Mouse (Mus musculus) kidney, postnatal 36 days (tissue): ENCODE data around the gene Pdcd6.

Source experiments
- DNase-seq, 2 experiments: peaks; one replicate each; pipeline ENCODE4 v3.0.0; 2021 to 2022; ENCODE audit warnings: mixed read lengths in 2 of 2

The Pdcd6 gene

DNA sequence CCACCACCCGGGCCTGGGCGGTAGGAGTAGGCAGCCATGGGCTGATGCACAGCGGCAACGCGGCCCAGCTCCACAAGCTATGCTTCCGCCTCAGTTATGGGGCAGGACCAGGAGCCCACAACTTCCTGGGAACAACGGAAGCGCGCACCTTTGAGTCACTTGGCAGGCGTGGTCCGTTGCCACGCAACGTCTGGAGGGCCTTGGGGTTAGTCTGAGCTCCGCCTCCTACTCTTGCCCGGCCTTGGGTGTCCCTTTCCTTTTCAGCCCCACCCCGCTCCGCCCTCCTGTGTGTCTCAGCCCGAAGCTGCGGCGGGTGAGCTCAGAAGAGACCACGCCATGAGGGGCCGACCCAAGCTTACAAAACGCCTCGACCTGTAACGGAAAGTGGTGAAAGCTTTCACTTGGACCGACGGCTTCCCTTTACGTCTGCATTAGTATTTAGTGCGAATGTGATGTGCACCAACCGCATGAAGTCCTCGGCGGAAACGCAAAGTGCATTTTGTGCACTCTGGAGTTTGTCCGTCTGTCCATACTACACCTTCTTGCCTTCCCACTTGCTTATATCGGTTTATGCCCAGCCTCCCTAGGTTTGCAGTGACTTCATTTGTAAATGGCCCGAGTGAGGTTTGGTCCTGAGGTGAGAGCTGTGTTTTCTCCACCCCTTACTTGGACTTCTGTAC, at the start of gene Pdcd6:
Gene Pdcd6 (minus strand): TSS at position 411 of the 680 bp plus-strand sequence.
- peak; percentile 96 to 98 for DNase-seq

GRCm38 (mm10) chr13:74363859-74364235, 46.5 kb upstream of the Pdcd6 start, which contains the start of gene Lrrc14b:
Lrrc14b (minus strand) TSS chr13:74364005.
- peak; percentile 54 to 55 for DNase-seq

DNA sequence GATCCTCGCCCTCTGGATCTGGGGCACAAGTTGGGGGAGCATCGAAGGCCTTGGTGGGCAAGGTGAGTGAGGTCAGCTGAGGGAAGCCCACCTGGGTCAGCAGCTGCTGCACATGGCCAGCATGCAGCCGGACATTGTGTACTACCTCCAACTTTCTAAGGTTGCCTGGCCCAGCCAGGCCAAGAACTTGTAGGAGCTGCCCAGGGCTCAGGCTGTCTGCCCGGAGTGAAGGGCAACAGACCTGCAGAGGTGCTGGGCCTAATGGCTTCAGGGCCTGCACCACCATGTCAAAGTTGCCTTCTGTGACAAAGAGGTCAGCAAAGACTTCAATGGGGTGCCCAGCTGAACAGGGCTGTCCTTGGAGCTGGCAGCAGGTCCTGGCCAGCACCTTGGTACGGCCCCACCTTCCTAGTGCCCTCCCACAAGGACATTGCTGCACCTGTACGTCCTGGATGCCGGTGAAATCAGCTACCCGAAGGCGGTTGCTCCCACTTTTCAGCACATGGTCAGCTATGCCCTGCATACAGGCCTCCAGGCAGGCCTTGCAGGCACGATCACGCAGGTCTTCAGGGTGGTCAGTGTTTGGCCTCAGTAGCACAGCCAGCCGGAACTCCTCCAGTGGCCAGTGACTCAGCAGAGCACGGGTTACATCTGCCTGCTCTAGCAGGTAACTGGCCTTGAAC, 45.9 kb upstream of the Pdcd6 start:
- peak; percentile 20 to 30 for DNase-seq

GRCm38 (mm10) chr13:74362218-74362617, 44.8 kb upstream of the Pdcd6 start:
- no peak for DNase-seq

- no peak for DNase-seq
Measured at GRCm38 (mm10) chr13:74356491-74356890, 39.1 kb upstream of the Pdcd6 start.

DNA sequence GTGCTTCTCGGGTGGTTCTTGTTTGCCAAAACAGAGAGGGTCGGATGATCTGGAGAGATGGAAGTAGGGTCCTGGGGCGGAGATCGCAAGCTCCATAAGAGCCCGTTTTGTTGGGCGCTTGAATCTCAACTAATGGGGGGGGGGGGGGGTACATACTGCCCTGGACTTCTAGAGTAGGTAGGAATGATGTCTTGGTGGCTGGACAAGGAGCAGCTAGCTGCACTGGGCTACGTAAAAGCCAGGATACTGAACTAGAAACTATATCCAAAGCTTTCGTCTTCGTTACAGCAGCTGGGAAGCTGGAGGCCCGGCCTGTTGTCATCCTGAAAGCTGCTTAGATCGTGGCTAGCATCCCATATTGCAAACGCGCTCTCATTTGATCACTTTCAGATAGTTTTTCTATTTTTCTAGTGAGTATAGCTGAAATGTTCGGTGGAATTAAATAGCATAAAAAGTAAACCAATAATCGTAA, 33.1 kb upstream of the Pdcd6 start:
- DNase-seq: no peak

DNA sequence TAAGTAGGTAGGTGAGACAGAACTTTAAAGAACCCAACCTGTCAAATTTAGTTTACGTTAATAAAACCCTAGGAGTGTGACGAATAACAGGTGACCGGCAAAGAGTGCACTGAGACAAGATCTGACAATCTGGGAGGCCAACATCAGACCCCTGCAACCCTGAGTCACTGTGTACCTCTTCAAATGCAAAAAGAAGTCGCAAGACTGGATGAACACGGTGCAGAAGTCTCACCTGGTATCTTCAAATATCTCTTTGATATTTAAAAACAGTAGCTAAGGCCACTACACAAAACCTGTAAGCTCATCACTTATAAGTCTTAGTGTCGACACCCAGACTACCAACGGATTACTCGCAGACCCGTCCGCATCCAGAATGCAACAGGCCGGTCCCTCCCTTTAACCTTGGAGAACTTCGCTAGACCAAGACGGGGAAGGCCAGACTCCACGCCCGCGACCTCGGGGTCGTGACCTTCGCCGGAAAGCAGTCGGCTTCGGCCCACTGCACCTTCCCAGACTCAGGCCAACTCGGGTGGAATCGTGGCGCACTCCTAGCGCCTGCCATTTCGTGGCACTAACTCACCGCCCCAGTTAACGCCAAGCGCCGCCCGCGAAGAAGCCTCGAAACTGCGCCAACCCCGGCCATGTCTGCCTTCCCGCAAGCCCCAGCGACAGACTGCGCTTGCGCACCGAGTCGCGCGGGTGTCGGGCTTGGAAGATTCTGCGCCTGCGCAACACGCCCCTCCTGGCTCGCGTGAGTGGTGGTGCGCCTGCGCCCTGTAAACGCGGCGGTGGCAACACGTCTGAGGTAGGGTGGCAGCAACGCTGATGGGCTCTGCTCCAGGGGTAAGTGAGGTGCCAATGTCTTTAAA, 32.4 kb upstream of the Pdcd6 start, which contains the start of the genes Sdha and Ccdc127:
Gene Sdha (minus strand): TSS at position 715 of the 869 bp plus-strand sequence.
Gene Ccdc127 (plus strand): TSS at position 744 of the 869 bp plus-strand sequence.
- peak; percentile 95 to 98 for DNase-seq

DNA sequence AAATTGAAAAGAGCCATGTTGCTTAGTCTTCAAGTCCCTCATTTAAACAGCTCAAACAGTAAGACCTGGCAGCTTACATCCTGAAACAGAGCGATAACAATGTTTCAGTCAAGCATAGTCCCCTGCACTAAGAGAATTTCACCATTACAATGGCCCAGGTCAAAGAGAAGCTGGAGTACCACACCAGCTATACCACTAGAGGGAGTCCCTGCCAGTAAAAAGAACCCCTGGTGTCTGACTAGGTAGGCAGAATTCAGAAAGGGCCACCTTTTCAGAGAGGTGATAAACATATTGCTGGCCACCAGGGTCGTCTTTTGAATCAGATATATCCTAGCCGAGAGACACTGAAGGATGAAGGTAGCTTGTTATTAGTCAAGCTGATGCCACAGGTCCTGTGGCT, 23.7 kb upstream of the Pdcd6 start:
- peak; percentile 40 to 61 for DNase-seq

GRCm38 (mm10) chr13:74329321-74329720, 11.9 kb upstream of the Pdcd6 start:
- no peak for DNase-seq

- DNase-seq: peak; percentile 46 to 60
Measured at GRCm38 (mm10) chr13:74316789-74317169, 601 bp downstream of the Pdcd6 start.

GRCm38 (mm10) chr13:74316386-74316785, 994 bp downstream of the Pdcd6 start:
- DNase-seq: peak in 1 of 2 experiments; percentile 8

DNA sequence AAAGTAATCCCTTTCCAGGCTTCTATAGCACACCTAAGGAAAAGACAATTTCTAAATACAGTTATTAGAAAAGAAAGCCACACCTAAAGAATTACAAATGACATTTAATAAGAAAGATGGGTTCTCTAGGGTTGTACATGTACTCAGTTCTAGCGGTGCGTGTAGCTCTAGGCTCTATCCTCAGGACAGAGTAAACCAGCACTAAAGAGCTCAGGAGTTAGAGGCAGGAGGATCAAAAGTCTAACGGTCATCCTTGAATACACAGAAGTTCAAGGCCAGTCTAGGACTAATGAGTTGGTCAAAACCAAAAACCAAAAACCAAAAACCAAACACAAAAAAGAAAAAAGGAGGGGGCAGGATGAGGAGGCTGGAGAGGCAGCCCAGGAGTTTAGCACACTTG, 2.8 kb downstream of the Pdcd6 start:
- DNase-seq: no peak

- no peak for DNase-seq
Measured at GRCm38 (mm10) chr13:74305780-74306179, 11.6 kb downstream of the Pdcd6 start.

DNA sequence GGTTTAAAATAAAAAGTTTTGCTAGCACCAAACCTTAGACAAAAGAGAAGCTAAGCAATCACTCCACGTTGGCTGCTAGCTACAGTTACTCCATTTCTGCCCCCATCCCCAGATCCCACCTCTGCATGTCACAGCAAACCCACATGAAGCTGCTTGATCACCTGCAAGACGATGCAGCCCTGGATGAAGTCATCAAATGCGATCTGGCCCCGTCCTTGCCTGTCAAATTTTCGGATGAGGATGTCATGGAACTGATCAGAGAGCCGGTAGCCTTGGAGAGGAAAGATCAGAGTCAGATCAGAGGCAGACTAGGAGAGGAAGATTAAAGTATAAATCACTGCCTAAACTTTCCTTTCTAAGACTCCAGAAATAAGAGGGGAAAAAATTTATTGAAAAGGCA, 12.0 kb downstream of the Pdcd6 start:
- DNase-seq: no peak

DNA sequence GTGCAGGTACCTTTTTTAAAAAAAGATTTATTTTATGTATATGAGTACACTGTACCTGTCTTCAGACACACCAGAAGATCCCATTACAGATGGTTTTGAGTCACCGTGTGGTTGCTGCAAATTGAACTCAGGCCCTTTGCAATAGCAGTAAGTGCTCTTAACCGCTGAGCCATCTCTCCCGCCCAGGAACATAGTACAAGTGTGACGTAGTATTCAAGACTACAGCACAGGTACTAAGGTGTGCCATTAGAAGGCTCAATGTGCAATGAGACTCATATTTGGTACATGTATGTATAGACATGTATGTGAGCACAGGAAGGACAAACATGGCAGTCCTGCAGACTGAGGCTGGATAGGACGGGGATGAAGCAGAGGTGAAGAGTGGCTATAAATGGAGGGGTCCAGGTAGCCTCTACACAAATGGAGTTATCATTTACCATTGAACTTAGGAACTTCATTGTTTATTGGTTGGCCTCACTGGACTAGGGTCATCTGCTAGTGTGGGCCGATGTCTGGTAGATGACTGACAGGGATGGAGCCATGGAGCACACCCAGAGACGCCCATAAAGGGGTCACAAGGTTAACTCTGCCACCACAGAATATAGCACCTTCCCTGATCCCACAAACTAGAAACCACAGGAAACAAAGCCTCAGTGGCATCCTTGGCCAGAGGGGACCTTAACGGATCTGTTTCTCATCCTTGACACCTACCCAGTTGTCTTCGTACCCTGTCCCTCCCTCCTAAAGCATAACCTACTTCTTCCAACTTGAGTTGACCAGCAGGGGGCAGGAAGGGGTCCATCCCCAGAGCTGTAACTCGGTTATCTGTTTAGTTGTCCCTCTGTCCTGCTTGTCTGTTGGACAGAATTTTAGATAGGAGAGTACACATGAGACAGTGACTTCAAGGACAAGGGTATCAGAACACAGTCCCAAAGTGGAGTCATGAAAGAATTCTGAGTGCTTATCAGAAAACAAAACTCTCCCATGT, 15.0 kb downstream of the Pdcd6 start:
- peak in 1 of 2 experiments; percentile 20 for DNase-seq

GRCm38 (mm10) chr13:74301607-74301984, 15.8 kb downstream of the Pdcd6 start:
- no peak for DNase-seq

DNA sequence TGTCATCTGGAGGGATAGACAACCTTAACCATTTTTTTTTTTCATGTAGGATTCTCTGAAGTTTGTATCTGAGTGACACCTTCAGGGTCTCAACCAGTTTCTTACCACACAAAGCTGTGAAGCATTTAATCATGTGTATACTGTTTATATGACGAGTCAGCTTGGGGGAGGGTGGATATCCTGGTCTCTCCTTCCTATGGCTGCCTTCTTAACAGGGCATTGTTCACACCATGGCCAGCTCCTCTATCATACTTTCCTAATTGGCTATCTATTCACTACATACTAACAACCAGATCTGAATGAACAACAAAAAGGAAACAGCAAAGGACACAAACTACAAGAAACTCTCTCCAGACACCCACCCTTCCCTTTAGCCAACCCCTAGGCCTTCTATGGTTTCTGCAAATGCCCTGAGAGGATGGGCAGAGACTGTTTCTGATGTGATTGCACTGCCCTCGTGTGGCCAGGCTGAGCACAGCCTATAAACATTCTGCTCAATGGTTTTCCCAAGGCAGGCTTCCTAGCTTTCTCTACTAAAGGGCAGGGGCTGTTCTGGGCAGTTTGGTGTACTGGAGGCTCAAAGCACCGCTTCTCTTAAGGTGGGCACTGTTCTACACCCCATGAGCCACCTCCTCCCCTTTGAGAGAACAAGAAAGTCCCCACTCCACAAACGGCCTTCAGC, 16.3 kb downstream of the Pdcd6 start:
- peak; percentile 42 to 82 for DNase-seq

DNA sequence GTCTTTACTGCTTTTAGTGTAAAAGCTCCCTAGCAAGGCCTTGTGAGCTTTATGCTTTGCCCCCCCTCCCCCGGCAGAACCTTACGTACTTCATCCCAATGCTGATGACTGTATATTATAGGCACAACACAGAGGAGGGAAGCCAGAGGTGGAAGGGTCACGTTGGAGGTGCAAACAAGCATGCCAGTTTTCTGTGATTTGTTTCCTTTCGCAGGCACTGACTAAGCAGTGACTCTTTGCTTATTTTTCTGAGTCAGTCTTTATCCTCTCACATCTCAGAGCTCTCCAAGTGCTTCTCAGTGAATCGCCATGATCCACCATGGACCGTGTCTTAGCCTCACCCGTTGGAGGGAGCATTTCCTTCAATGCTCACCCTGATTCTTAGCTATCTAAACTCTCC, 21.0 kb downstream of the Pdcd6 start:
- no peak for DNase-seq

- DNase-seq: peak; percentile 24 to 69
Measured at GRCm38 (mm10) chr13:74292167-74292566, 25.2 kb downstream of the Pdcd6 start, which contains the start of gene Ahrr. Ahrr (minus strand) TSS chr13:74292331.

DNA sequence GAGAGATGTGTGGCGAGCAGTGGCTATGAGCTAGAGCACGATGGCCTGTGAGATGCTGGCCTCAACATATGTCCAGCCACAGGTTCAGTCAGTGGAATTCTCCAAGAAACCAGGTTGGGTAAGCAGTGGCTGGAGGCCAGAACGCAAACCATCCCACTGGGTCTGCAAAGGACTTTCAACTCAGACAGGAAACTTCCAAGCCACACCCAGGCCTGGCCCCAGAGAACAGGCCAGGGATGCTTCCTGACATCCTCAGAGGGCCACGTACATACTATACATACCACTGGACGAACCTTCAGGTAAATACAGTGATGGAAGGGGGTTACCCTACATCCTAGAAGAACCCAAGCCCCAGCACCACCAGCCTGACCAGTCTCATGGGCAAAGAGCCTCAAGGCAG, 27.7 kb downstream of the Pdcd6 start:
- DNase-seq: no peak

DNA sequence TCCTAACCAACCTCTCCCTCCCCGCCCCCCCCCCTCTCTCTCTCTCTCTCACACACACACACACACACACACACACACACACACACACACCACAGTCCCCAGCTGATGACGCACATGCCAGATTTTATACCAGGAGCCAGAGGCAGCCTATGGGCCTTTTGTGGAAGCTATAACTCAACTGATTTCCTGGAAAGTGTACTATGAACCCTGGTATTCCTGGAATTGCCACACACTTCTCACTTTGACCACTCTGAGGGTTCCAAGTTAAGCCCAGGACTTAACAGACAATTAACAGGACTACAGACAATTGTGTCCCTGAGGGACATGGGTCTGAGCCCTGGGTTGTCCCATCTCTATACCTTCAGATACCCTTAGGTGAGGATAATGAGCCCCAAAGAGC, 35.1 kb downstream of the Pdcd6 start:
- DNase-seq: peak; percentile 1 to 3
